Mouse (Mus musculus): ENCODE results near the gene Gm8138. TPM values are rescaled to one million over a fixed set of nuclear protein-coding genes. Genes with fewer than 3 reads are reported as not detected.
"Not testable (repeated sequence)": the region's sequence is repeated elsewhere in the genome, so short reads cannot be mapped to it uniquely, and the experiment has no call there.

The Gm8138 gene
- polyA plus RNA-seq (2015; fragmentation: Nextera tagmentation; extraction: Ambion mirVana): not detected in 2 replicates

DNA sequence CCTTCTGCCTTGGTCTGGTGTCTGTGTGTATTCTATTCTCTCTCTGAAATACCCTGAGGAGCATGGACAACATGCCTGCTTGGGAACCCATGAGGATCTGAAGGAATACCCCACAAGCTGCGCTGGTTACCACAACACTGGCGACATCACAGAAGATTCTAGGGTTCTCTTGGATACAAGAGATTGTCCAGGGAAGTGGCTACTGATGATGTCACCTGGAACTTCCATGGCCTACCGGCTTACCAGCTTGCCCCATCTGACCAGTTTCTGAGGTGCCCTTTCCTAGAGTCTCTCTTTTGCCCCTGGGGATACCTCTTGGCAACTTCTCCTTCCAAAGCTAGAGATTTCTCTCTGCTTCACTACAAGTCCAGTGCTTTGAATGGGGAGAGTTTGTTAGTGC lies at the start of gene Gm8138:
TSS of gene Gm8138 (minus strand) at position 101 of the 400 bp plus-strand sequence.
- no CpG with 5 or more reads among the region's 3 CpGs for WGBS (ENCODE audit: insufficient replicate concordance)
- not testable (repeated sequence) for H3K4me2 ChIP-seq (ENCODE audit: low read depth, low read length); ATAC-seq (ENCODE audit: low read depth)

DNA sequence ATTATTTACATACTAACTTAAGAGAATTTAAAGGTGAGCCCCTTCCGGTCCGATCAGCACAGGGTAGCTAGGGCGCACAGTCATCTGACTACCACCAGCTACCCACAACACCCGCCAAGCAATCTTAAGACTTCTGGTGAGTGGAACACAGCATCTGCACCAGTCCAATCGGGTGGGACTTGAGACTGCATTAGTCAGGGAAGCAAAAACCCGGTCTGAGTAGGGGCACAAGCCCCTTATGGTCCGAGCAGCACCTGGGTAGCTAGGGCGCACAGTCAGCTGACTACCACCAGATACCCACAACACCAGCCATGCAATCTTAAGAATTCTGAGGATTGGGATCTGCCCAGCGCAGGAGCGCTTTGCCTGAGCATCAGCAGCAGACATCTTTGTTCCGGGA lies 54.4 kb downstream of the Gm8138 start:
- not testable (repeated sequence) for H3K27me3 ChIP-seq (ENCODE audit: control insufficient read depth, insufficient read depth, low read depth, low read length); H3K36me3 ChIP-seq (ENCODE audit: control insufficient read depth, insufficient read depth); H3K4me1 ChIP-seq (ENCODE audit: control insufficient read depth, low read depth, low read length); H3K9me3 ChIP-seq (replicated peaks; ENCODE audit: control insufficient read depth, low read length); H3K27ac ChIP-seq (ENCODE audit: low read length); H3K4me2 ChIP-seq (ENCODE audit: low read depth, low read length); H3K4me3 ChIP-seq (ENCODE audit: low read depth, low read length); H3K9ac ChIP-seq (ENCODE audit: low read depth, low read length); ATAC-seq (ENCODE audit: low read depth)
- 68% methylated on average over 11 of the region's 11 CpGs for WGBS (ENCODE audit: insufficient replicate concordance)

More for the DNA sequence above, at the start of gene Gm8138:
- not testable (repeated sequence) for H3K9me3 ChIP-seq (replicated peaks; ENCODE audit: control insufficient read depth, low read length); H3K27me3 ChIP-seq (ENCODE audit: control insufficient read depth, insufficient read depth, low read depth, low read length); H3K4me1 ChIP-seq (ENCODE audit: control insufficient read depth, low read depth, low read length); H3K36me3 ChIP-seq (ENCODE audit: control insufficient read depth, insufficient read depth); H3K9ac ChIP-seq (ENCODE audit: low read depth, low read length); H3K4me3 ChIP-seq (ENCODE audit: low read depth, low read length); H3K27ac ChIP-seq (ENCODE audit: low read length)

Other genes starting within 250 kb of the Gm8138 start
- not detected in 2 replicates for gene Gm7233, start 236.5 kb downstream of the Gm8138 start, polyA plus RNA-seq (2015; fragmentation: Nextera tagmentation; extraction: Ambion mirVana)
- not detected in 2 replicates for gene Gm8122, start 181.0 kb downstream of the Gm8138 start, polyA plus RNA-seq (2015; fragmentation: Nextera tagmentation; extraction: Ambion mirVana)
- not detected in 2 replicates for gene Gm8126, start 157.7 kb downstream of the Gm8138 start, polyA plus RNA-seq (2015; fragmentation: Nextera tagmentation; extraction: Ambion mirVana)
- gene Gm9732, start 141.3 kb downstream of the Gm8138 start, polyA plus RNA-seq (2015; fragmentation: Nextera tagmentation; extraction: Ambion mirVana): not detected in 2 replicates
- not detected in 2 replicates for gene Gm8127, start 122.5 kb downstream of the Gm8138 start, polyA plus RNA-seq (2015; fragmentation: Nextera tagmentation; extraction: Ambion mirVana)
- not detected in 2 replicates for gene 1700001F09Rik, start 68.5 kb downstream of the Gm8138 start, polyA plus RNA-seq (2015; fragmentation: Nextera tagmentation; extraction: Ambion mirVana)
- not detected in 2 replicates for gene Gm5799, start 127.2 kb upstream of the Gm8138 start, polyA plus RNA-seq (2015; fragmentation: Nextera tagmentation; extraction: Ambion mirVana)
- gene Gm17654, start 162.8 kb upstream of the Gm8138 start, polyA plus RNA-seq (2015; fragmentation: Nextera tagmentation; extraction: Ambion mirVana): not detected in 2 replicates
- gene Gm10375, start 191.7 kb upstream of the Gm8138 start, polyA plus RNA-seq (2015; fragmentation: Nextera tagmentation; extraction: Ambion mirVana): not detected in 2 replicates

All from liver, embryonic 16.5 days (tissue).